Mouse (Mus musculus) forebrain, embryonic 13.5 days (tissue): ENCODE measurements at regions not wholly inside any gene's neighbourhood (a gene's known extent, or its start where the extent isn't known, plus 50 kb on each side); places are given as distances from the start of the nearest gene placed in this dataset.

ENCODE experiments used
- ATAC-seq: fragments of 200-750 bp; cut with Nextera tagmentation; 2 replicates; pipeline ENCODE4 v1.8.0; 2017
- H3K27ac ChIP-seq: fragments of 300-500 bp; sonication (generic); 2 replicates; pipeline ENCODE4 v1.5.1; 2015; ENCODE audit warnings: inconsistent platforms, mild to moderate bottlenecking, moderate library complexity
- H3K27me3 ChIP-seq: fragments of 300-500 bp; sonication (generic); 2 replicates; pipeline ENCODE4 v1.6.1; 2015; ENCODE audit warnings: mild to moderate bottlenecking, inconsistent platforms
- H3K36me3 ChIP-seq: fragments of 300-500 bp; sonication (generic); 2 replicates; pipeline ENCODE4 v1.6.1; 2015; ENCODE audit warnings: mild to moderate bottlenecking, inconsistent platforms; ENCODE audit not compliant: poor library complexity, severe bottlenecking
- H3K4me1 ChIP-seq: fragments of 300-500 bp; sonication (generic); 2 replicates; pipeline ENCODE4 v1.6.1; 2015; ENCODE audit warnings: inconsistent platforms
- H3K4me2 ChIP-seq: fragments of 300-500 bp; sonication (generic); 2 replicates; pipeline ENCODE4 v1.6.1; 2015; ENCODE audit warnings: inconsistent platforms, mild to moderate bottlenecking, moderate library complexity
- H3K4me3 ChIP-seq: fragments of 300-500 bp; sonication (generic); 2 replicates; pipeline ENCODE4 v1.5.1; 2015; ENCODE audit warnings: mild to moderate bottlenecking, inconsistent platforms
- H3K9ac ChIP-seq: fragments of 300-500 bp; sonication (generic); 2 replicates; pipeline ENCODE4 v1.6.1; 2015; ENCODE audit warnings: mild to moderate bottlenecking, inconsistent platforms
- H3K9me3 ChIP-seq: fragments of 300-500 bp; sonication (generic); replicated peaks from 2 replicates; pipeline ENCODE4 v1.6.1; 2016; ENCODE audit warnings: inconsistent platforms
- WGBS: fragments of 180-500 bp; shearing (Covaris S2); methylation state at CpG from one replicate; pipeline ENCODE4 v1.1.7; 2015; 5-methylcytosine and 5-hydroxymethylcytosine counted together

DNA sequence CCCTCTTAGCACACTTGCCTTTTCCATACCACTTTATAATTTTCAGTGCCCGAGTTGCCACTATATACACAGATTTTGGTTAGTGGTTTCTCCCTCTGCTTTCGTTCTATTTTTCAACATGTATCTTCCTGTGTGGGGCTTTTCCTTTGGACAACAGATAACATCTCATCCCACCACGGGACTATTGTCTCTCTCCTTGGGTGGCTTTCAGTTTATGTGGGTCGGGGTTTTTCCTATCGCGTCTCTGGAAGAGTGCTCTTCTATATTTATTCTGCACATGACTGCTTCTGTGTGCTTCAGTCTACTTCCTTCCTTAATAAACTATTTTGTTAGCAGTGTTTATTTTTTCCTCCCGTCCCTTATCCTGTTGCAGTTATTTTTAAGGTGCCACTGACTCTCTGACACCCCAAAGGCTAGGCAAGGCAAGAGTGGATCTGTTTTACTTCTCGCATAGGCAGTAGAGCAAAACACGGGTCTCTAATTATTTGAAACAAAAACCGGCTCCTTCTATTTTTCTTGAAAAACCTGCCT is 105.4 kb downstream of the Tmco5 start:
- no peaks in the 10 kb centered on the region for H3K27me3 ChIP-seq
- H3K4me1 ChIP-seq = peaks cover 7% of the 10 kb centered on the region
- ATAC-seq = no peak
- no peak overlapping the region for H3K27ac ChIP-seq
- no peak overlapping the region for H3K9ac ChIP-seq
- no peak overlapping the region for H3K4me2 ChIP-seq
- H3K4me3 ChIP-seq = no peak overlapping the region
- no peaks in the 10 kb centered on the region for H3K9me3 ChIP-seq
- WGBS = 86% methylated on average over 10 of the region's 10 CpGs
- H3K36me3 ChIP-seq = no peaks in the 10 kb centered on the region

DNA sequence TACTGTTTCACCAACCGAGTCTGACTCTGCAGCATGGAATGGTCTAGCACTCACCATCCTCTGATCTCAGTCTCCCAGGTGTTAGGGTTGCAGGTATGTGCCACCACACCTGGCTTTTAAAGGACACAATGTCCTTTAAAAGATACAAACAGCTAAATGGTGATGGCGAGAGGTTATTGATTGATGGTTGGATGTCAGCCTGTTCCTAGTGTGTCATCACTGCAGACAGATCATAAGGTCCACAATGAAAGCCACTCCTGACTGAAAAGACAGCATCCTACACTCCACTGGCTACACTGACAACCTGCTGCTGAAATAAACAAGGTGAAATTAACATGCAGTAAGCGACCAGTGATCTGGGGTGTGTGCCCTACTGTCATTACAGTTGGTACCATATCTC is 106.1 kb downstream of the Tmco5 start:
- Histone ChIP-seq H3K4me2 (no peak overlapping the region), H3K36me3 (no peaks in the 10 kb centered on the region), H3K9me3 (no peaks in the 10 kb centered on the region), H3K4me3 (no peak overlapping the region), H3K9ac (no peak overlapping the region), H3K27me3 (no peaks in the 10 kb centered on the region), H3K27ac (no peak overlapping the region), H3K4me1 (peaks cover 5% of the 10 kb centered on the region)
- WGBS = 85% methylated on average over 3 of the region's 3 CpGs
- ATAC-seq = no peak

DNA sequence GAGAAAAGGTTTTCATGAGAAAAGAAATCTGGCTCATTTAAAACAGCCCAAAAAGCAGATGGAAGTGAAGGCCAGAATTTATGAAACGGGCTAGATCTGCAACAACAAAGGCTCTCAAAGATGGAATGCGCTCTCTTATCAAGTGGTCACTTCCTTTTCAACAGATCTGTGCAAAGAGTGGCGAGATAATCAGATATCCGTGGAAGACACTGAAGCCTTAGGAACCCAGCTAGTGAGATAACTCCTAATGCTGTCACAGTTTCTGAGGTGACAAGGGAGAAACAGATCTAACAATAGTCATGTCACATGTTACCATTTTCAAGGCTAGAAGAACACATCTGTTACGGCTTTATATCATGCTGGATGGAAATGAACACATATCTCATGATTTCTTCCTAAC is 107.1 kb downstream of the Tmco5 start:
- Histone ChIP-seq H3K27me3 (no peaks in the 10 kb centered on the region), H3K9me3 (no peaks in the 10 kb centered on the region), H3K27ac (no peak overlapping the region), H3K4me2 (no peak overlapping the region), H3K9ac (no peak overlapping the region), H3K4me3 (no peak overlapping the region), H3K4me1 (no peaks in the 10 kb centered on the region), H3K36me3 (no peaks in the 10 kb centered on the region)
- no peak for ATAC-seq
- 73% methylated on average over 5 of the region's 5 CpGs for WGBS

DNA sequence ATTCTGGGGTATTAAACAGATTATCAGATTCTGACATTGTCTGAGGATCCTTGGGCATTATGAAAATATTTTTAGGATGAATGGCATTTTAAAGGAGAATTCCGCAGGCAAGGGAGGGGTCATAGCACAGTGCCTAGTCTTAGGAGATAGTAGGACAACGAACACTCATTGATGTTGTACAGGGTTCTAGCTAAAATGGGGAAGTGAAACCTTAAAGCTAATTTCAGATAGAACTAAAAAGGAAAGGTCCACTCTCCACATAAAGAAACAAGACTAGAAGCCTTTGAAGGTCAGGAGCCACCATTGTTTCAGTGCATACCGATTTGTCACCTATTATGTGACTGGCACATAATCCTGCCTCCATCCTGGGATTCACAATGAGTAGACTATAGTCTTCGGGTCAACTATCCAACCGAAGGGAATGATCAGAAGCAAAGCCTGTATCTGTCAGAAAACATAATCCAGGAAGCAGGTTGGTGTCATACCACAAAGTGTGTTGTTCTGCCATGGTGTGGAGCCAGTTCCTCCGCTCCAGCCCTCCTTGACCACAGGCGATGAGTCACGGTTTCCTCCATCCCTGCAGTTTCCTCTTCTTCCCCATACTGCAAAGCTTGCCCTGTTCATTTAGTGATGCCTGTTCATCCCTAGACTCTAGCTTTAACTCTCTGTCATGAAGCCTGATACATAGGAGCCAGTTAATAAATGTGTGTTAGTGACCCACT is 110.6 kb downstream of the Tmco5 start:
- ATAC-seq = no peak
- H3K4me2 ChIP-seq = no peak overlapping the region
- WGBS = 93% methylated on average over 8 of the region's 8 CpGs
- H3K27me3 ChIP-seq = no peaks in the 10 kb centered on the region
- H3K4me3 ChIP-seq = no peak overlapping the region
- H3K9ac ChIP-seq = no peak overlapping the region
- no peaks in the 10 kb centered on the region for H3K9me3 ChIP-seq
- no peaks in the 10 kb centered on the region for H3K36me3 ChIP-seq
- H3K4me1 ChIP-seq = no peaks in the 10 kb centered on the region
- no peak overlapping the region for H3K27ac ChIP-seq

DNA sequence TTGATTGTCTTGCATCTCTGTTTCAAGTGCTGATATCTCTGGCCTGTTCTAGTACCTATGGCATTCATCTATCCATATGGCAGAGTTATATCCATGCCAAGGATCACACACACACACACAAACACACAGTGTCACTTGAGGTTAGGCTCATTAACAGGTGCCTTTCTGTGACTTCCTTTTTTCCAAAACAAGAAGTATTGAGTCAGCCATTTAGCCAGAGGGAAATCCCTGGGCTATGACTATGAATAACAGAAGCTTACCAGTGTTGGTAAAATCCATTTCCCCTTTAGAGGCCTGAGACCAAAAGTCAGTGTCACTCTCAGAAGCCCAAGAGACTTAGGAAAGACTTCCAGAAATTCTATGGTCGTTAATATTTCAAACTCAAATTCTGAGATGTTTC is 111.6 kb downstream of the Tmco5 start:
- ATAC-seq = no peak
- WGBS = 85% methylated on average over 1 of the region's 1 CpGs
- H3K4me2 ChIP-seq = no peak overlapping the region

DNA sequence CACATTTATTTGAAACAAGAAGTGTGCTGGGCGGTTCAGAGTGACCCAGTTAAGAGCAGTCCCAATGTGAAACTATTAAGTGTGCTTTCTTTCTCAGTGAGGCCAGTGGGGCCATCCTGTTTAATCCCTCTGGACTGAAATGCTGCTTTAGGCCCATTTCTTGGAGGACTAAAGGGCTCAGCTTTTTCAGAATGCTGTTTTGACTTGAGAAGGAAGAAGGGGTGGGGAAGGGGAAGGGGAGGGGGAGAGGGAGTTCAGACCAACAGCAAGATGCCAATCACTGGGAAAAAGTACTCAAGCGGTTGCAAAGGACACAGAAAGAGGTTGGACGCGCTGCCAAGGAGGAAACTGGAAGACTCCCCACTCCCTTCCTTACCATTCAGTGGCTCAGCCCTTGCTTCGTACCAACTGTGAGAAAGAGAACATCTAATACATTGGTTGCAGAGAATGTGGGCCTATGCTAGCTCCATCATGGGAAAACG is 113.1 kb downstream of the Tmco5 start:
- 51% methylated on average over 6 of the region's 6 CpGs for WGBS
- H3K4me3 ChIP-seq = no peak overlapping the region
- no peaks in the 10 kb centered on the region for H3K9me3 ChIP-seq
- H3K4me1 ChIP-seq = 0 out of 2 replicates have a peak, but pooled peaks cover 3% of the 10 kb centered on the region
- no peak for ATAC-seq
- H3K9ac ChIP-seq = no peak overlapping the region
- no peak overlapping the region for H3K27ac ChIP-seq
- H3K4me2 ChIP-seq = no peak overlapping the region
- no peaks in the 10 kb centered on the region for H3K27me3 ChIP-seq
- H3K36me3 ChIP-seq = no peaks in the 10 kb centered on the region

More for the DNA sequence above, 111.6 kb downstream of the Tmco5 start:
- H3K36me3 ChIP-seq = no peaks in the 10 kb centered on the region
- no peaks in the 10 kb centered on the region for H3K4me1 ChIP-seq
- no peak overlapping the region for H3K9ac ChIP-seq
- no peak overlapping the region for H3K4me3 ChIP-seq
- H3K27me3 ChIP-seq = no peaks in the 10 kb centered on the region
- H3K9me3 ChIP-seq = no peaks in the 10 kb centered on the region
- no peak overlapping the region for H3K27ac ChIP-seq

- H3K4me2 ChIP-seq = no peak overlapping the region
- H3K9me3 ChIP-seq = no peaks in the 10 kb centered on the region
- H3K27me3 ChIP-seq = no peaks in the 10 kb centered on the region
- 0 out of 2 replicates have a peak, but pooled peaks cover 3% of the 10 kb centered on the region for H3K4me1 ChIP-seq
- no peak for ATAC-seq
- H3K36me3 ChIP-seq = no peaks in the 10 kb centered on the region
- H3K27ac ChIP-seq = no peak overlapping the region
- 96% methylated on average over 4 of the region's 4 CpGs for WGBS
- H3K9ac ChIP-seq = no peak overlapping the region
- no peak overlapping the region for H3K4me3 ChIP-seq
Measured at GRCm38 (mm10) chr2:116993724-116994123, 115.2 kb downstream of the Tmco5 start.

DNA sequence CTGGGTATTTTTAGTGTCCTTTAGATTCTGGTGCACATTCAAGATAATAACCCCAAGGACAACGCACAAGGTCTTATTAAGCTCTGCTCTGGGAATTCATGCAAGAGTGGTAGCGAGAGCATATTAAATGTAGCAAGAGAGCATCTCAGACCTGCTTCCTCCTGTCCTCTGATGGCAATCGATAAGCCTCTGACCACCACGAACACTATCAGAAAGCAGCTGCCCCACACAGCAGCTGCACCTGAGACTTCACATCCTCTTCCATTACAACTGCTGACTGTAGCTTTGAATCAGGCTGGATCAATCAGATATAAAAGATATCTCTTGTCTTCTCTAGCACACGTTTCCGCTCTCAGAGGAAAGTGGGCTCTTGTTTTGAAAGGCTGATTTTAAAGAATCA is 117.8 kb downstream of the Tmco5 start:
- WGBS = 54% methylated on average over 6 of the region's 6 CpGs
- no peak overlapping the region for H3K27ac ChIP-seq
- no peak for ATAC-seq

DNA sequence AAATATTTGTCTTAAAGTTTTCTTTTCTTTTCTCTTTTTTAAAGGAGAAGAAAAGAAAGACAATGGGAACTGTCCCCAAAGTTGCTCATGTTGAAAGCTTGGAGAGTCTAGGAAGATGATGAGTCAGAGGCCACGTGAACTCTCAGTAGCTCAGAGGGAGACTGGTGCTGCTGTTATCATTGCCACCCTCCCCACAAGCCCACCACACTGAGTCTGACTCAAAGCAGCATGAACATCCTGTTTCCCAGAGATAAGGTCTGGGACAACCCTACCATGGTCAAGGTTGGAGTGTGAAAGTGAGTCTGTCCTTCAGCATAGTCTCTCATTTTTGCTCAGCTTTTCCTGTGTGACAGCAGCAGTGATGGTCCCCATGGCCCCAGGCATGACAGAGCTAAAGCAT is 120.3 kb downstream of the Tmco5 start:
- Histone ChIP-seq H3K9me3 (no peaks in the 10 kb centered on the region), H3K9ac (no peak overlapping the region), H3K27me3 (no peaks in the 10 kb centered on the region), H3K4me1 (0 out of 2 replicates have a peak, but pooled peaks cover 3% of the 10 kb centered on the region), H3K4me3 (no peak overlapping the region), H3K4me2 (no peak overlapping the region), H3K36me3 (no peaks in the 10 kb centered on the region), H3K27ac (no peak overlapping the region)
- ATAC-seq = no peak
- 78% methylated on average over 1 of the region's 1 CpGs for WGBS

More for the DNA sequence above, 117.8 kb downstream of the Tmco5 start:
- Histone ChIP-seq H3K4me1 (0 out of 2 replicates have a peak, but pooled peaks cover 3% of the 10 kb centered on the region), H3K4me3 (no peak overlapping the region), H3K9me3 (no peaks in the 10 kb centered on the region), H3K36me3 (no peaks in the 10 kb centered on the region), H3K9ac (no peak overlapping the region), H3K27me3 (no peaks in the 10 kb centered on the region), H3K4me2 (no peak overlapping the region)

DNA sequence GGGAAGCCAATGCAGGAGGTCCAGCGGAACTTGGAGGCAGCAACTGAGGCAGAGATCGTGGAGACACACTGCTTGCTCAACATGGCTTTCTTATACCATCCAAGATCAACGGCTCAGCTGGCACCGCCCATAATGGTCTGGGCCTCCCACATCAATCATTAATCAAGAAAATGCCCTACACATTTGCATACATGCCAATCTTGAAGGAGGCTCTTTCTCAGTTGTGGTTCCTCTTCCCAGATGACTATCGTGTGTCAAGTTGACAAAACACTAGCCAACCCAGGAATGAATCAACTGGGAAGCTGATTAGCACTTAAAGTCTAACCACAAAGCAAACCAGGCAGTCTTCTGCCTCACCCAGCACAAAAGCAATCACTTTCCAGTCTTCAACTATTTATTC is 121.1 kb downstream of the Tmco5 start:
- H3K27ac ChIP-seq = no peak overlapping the region
- no peak for ATAC-seq
- no peaks in the 10 kb centered on the region for H3K9me3 ChIP-seq
- no peaks in the 10 kb centered on the region for H3K36me3 ChIP-seq
- no peaks in the 10 kb centered on the region for H3K27me3 ChIP-seq
- H3K9ac ChIP-seq = no peak overlapping the region
- WGBS = 92% methylated on average over 5 of the region's 5 CpGs
- H3K4me1 ChIP-seq = 0 out of 2 replicates have a peak, but pooled peaks cover 3% of the 10 kb centered on the region
- H3K4me2 ChIP-seq = no peak overlapping the region
- no peak overlapping the region for H3K4me3 ChIP-seq

- no peak overlapping the region for H3K9ac ChIP-seq
- no peak overlapping the region for H3K27ac ChIP-seq
- no peak overlapping the region for H3K4me2 ChIP-seq
- H3K9me3 ChIP-seq = no peaks in the 10 kb centered on the region
- WGBS = 95% methylated on average over 2 of the region's 2 CpGs
- H3K27me3 ChIP-seq = no peaks in the 10 kb centered on the region
- H3K4me1 ChIP-seq = no peaks in the 10 kb centered on the region
- ATAC-seq = no peak
- H3K4me3 ChIP-seq = no peak overlapping the region
- no peaks in the 10 kb centered on the region for H3K36me3 ChIP-seq
Measured at GRCm38 (mm10) chr2:117003976-117004375, 117.2 kb upstream of the Spred1 start.

GRCm38 (mm10) chr2:117006846-117007245 is 114.3 kb upstream of the Spred1 start:
- WGBS = 94% methylated on average over 2 of the region's 2 CpGs
- Histone ChIP-seq H3K4me1 (no peaks in the 10 kb centered on the region), H3K4me3 (no peak overlapping the region), H3K36me3 (no peaks in the 10 kb centered on the region), H3K9me3 (no peaks in the 10 kb centered on the region), H3K27me3 (no peaks in the 10 kb centered on the region), H3K9ac (no peak overlapping the region), H3K4me2 (no peak overlapping the region), H3K27ac (no peak overlapping the region)
- ATAC-seq = no peak

GRCm38 (mm10) chr2:117008922-117009321 is 112.3 kb upstream of the Spred1 start:
- no peak for ATAC-seq
- H3K27me3 ChIP-seq = no peaks in the 10 kb centered on the region

More at GRCm38 (mm10) chr2:117008922-117009321, 112.3 kb upstream of the Spred1 start:
- Histone ChIP-seq H3K4me3 (no peak overlapping the region), H3K9me3 (no peaks in the 10 kb centered on the region), H3K4me2 (no peak overlapping the region), H3K27ac (no peak overlapping the region), H3K9ac (no peak overlapping the region), H3K4me1 (no peaks in the 10 kb centered on the region), H3K36me3 (no peaks in the 10 kb centered on the region)
